Mouse (Mus musculus): Measurements from ENCODE around the gene Slc28a3.

DNA sequence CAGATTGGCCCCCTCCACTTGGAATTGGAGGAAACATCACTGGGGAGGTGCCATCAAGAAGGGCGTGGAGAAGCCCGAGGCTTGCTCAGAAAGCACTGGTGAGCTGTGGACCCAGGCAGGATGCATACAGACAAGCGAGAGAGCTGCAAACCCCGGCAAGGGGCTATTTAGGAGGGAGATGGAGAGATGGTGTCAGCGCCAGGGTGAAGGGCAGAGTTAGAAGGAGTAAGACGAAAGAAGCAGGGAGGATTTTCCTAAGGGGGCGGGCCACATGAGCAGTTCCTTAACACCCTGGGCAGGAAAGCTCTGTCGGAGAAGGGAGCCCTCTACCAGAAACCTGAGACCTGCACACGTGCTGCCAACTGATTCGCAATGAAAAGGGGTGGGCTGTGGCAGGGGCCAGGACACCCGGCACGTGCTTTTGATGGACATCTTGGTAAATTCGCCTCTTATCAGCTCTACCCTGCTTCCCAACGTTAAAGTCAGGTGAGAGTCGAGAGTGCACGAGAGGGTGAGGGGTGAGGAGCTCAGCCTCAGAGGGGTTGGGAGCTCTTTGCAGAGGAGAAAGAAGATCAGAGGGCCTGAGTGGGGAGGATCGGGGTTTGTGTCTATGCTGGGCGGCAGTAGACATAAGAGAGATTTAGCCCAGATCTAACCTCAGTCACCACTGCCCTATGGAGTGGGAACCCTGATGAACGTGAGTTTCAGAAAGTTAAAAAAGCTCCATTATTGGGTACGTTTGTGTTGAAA is 87.5 kb downstream of the Slc28a3 start:
- TF ChIP-seq CTCF (IDR thresholded peaks at IDR 0.05; ENCODE audit: borderline replicate concordance, insufficient read depth, low read length) (no peak), POLR2A (IDR thresholded peaks at IDR 0.05; ENCODE audit: low read depth, low read length) (no peak)

Measured in embryonic fibroblast, embryonic 13.5 days (primary cell).